Mouse (Mus musculus) olfactory bulb, adult 2 months (tissue): Measurements from ENCODE around the gene Dspp.

ENCODE experiments used
- CTCF ChIP-seq: fragments of 200-500 bp; IDR thresholded peaks from 2 replicates; pipeline ENCODE4 v1.5.1; 2012; ENCODE audit warnings: low read depth, mild to moderate bottlenecking, low read length, moderate library complexity; ENCODE audit not compliant: insufficient read depth
- POLR2A ChIP-seq: fragments of 200-500 bp; IDR thresholded peaks from 2 replicates; pipeline ENCODE4 v1.6.1; 2012; ENCODE audit warnings: mild to moderate bottlenecking, low read depth, low read length, moderate library complexity; ENCODE audit not compliant: insufficient read depth

GRCm38 (mm10) chr5:104228497-104228896 lies 58.0 kb downstream of the Dspp start:
- TF ChIP-seq CTCF (no peak), POLR2A (no peak)
